Mouse (Mus musculus) MEL (cell line): ENCODE data around the gene Zfp609.

Experiments
- BHLHE40 ChIP-seq: IDR thresholded peaks from 2 replicates; pipeline ENCODE4 v1.6.1; 2012; ENCODE audit warnings: low read depth, mild to moderate bottlenecking, inconsistent platforms, low read length, improper control_type of control experiment, borderline replicate concordance
- CTCF ChIP-seq, 3 experiments: IDR thresholded peaks in 2 of 3; conservative IDR thresholded peaks in 1 of 3; 2 replicates each; pipeline ENCODE4 v1.5.1; 2011 to 2012; ENCODE audit warnings: low read length in 3 of 3, low read depth in 2 of 3, mild to moderate bottlenecking in 2 of 3, improper control_type of control experiment in 1 of 3, inconsistent platforms in 1 of 3, mixed read lengths in 1 of 3, moderate library complexity in 1 of 3; ENCODE audit not compliant: control insufficient read depth in 1 of 3, insufficient read depth in 1 of 3, poor library complexity in 1 of 3, severe bottlenecking in 1 of 3
- E2F4 ChIP-seq: IDR thresholded peaks from 2 replicates; pipeline ENCODE4 v1.6.1; 2011; ENCODE audit warnings: low read depth, low read length, improper control_type of control experiment, borderline replicate concordance
- EP300 ChIP-seq, 2 experiments: IDR thresholded peaks; 2 replicates each; pipeline ENCODE4 v1.6.1; 2011; ENCODE audit warnings: improper control_type of control experiment in 2 of 2, low read length in 2 of 2, low read depth in 1 of 2, mild to moderate bottlenecking in 1 of 2
- ETS1 ChIP-seq: IDR thresholded peaks from 2 replicates; pipeline ENCODE4 v1.6.1; 2012; ENCODE audit warnings: low read depth, mild to moderate bottlenecking, inconsistent platforms, low read length, improper control_type of control experiment, moderate library complexity
- POLR2A ChIP-seq, 2 experiments: IDR thresholded peaks; 2 replicates each; pipeline ENCODE4 v1.6.1; 2011 to 2012; ENCODE audit warnings: low read length in 2 of 2, mild to moderate bottlenecking in 2 of 2, control low read depth in 1 of 2, improper control_type of control experiment in 1 of 2, low read depth in 1 of 2, moderate library complexity in 1 of 2; ENCODE audit not compliant: control insufficient read depth in 1 of 2, insufficient read depth in 1 of 2, poor library complexity in 1 of 2
- POLR2AphosphoS2 ChIP-seq: IDR thresholded peaks from 2 replicates; pipeline ENCODE4 v1.6.1; 2011; ENCODE audit warnings: low read length, improper control_type of control experiment
- POLR2AphosphoS5 ChIP-seq: IDR thresholded peaks from 2 replicates; pipeline ENCODE4 v1.6.1; 2012; ENCODE audit warnings: low read depth, borderline replicate concordance, mild to moderate bottlenecking, inconsistent platforms, low read length, moderate library complexity, mixed read lengths
- RCOR1 ChIP-seq: IDR thresholded peaks from 2 replicates; pipeline ENCODE4 v1.6.1; 2012; ENCODE audit warnings: low read depth, mild to moderate bottlenecking, inconsistent platforms, low read length, improper control_type of control experiment
- TAL1 ChIP-seq: IDR thresholded peaks from 2 replicates; pipeline ENCODE4 v1.6.1; 2012; ENCODE audit warnings: mild to moderate bottlenecking, inconsistent platforms, low read length, moderate library complexity, mixed read lengths
- USF1 ChIP-seq: IDR thresholded peaks from 2 replicates; pipeline ENCODE4 v1.6.1; 2014; ENCODE audit warnings: low read depth, mild to moderate bottlenecking, inconsistent platforms, low read length, improper control_type of control experiment, moderate library complexity

- TF ChIP-seq E2F4, result no peak
- no peak for TF ChIP-seq POLR2A (IDR thresholded peaks at IDR 0.05; ENCODE audit: control insufficient read depth in 1 of 2, insufficient read depth in 1 of 2, low read depth in 1 of 2, low read length in 2 of 2, poor library complexity in 1 of 2)
- no peak for TF ChIP-seq TAL1
- TF ChIP-seq POLR2AphosphoS2, result no peak
- no peak for TF ChIP-seq CTCF (IDR thresholded peaks at IDR 0.05 in 2 of 3, conservative IDR thresholded peaks at IDR 0.05 in 1 of 3; ENCODE audit: control insufficient read depth in 1 of 3, insufficient read depth in 1 of 3, low read depth in 2 of 3, low read length in 3 of 3, poor library complexity in 1 of 3, severe bottlenecking in 1 of 3)
- no peak for TF ChIP-seq ETS1
- TF ChIP-seq USF1, result no peak
- TF ChIP-seq BHLHE40, result no peak
- no peak for TF ChIP-seq POLR2AphosphoS5
- TF ChIP-seq EP300 (IDR thresholded peaks at IDR 0.05; ENCODE audit: low read depth in 1 of 2, low read length in 2 of 2), result no peak
- no peak for TF ChIP-seq RCOR1
Measured at GRCm38 (mm10) chr9:65799770-65800169, 27.6 kb downstream of the Zfp609 start.
